Mouse (Mus musculus): ENCODE measurements at regions not wholly inside any gene's neighbourhood (a gene's known extent, or its start where the extent isn't known, plus 50 kb on each side); places are given as distances from the start of the nearest gene placed in this dataset.

DNA sequence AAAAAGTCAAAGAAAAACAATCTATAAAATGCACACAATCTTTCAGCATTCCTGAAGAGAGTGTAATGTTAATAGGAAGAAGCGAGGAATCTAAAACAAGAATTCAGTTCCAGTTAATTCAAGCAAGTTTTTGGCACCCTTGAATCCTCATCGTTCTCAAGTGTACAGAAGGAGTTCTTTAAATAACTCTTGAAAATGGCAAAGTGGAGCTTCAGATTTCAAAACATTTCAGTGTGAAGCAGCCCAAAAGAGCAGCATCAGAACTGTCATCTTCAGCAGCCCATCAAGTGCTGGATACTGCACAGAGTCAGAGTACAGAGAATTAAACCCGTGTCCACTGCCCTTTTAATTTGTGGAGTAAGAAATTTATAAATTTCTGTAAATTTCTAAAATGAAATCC lies 311.8 kb upstream of the Dmac1 start:
- 81% methylated on average over 3 of the region's 3 CpGs for WGBS
- Histone ChIP-seq H3K27ac (ENCODE audit: low read depth, low read length) (no peak overlapping the region), H3K4me2 (ENCODE audit: low read depth, low read length, poor library complexity, severe bottlenecking) (no peak overlapping the region), H3K4me3 (ENCODE audit: low read depth, low read length) (no peak overlapping the region), H3K36me3 (ENCODE audit: insufficient read depth, low read length) (no peaks in the 10 kb centered on the region), H3K4me1 (ENCODE audit: insufficient read depth, low read length) (no peaks in the 10 kb centered on the region), H3K9ac (replicated peaks; ENCODE audit: low read length, poor library complexity, severe bottlenecking) (no peak overlapping the region), H3K27me3 (ENCODE audit: insufficient read depth, low read length) (no peaks in the 10 kb centered on the region), H3K9me3 (ENCODE audit: low read length) (peaks cover 7% of the 10 kb centered on the region; the same call in 1 of the 2 replicates)
- no peak for DNase-seq (ENCODE audit: low spot score)
- ATAC-seq (ENCODE audit: low FRiP score) = no peak
- TF ChIP-seq CTCF (IDR thresholded peaks at IDR 0.05) = no peak

DNA sequence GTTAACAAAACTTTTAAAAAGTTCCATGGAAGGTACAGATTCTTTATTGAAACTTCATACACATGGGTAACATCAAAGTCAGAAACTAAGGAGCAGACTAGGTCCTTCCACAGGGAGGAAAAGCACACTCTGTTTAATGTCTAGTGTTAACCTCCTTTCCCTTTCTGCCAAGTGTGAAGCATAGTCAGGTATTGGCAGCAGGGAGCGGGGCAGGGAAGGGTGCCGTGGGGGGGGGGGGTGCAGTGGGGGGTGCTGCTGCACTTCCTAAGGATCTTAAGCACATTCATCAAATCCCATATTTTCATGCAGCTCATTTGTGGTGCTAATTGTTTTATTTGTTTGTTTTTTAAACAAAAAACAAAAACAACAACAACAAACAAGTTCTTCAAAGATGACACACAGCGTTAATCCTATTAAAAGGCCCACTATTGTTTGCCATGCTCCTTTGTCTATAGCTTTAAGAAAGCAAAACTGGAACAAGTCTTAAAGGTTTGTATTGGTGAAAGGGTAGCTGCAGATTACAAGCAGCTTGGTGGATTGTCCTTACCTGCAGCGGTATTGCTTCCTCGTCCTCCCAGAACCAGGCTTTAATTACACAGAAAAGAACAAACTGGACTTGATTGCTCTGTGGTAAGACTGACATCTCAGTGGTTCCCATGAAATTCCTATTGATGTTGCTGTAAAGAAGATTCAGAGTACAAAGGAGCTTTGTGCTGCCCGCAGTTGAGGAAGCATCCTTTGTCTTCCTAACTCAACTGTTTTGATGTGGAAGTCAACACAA lies 310.2 kb upstream of the Dmac1 start:
- no peaks in the 10 kb centered on the region for H3K9me3 ChIP-seq (ENCODE audit: low read length)
- WGBS = 24% methylated on average over 6 of the region's 6 CpGs
- no peak for DNase-seq (ENCODE audit: low spot score)
- H3K27me3 ChIP-seq (ENCODE audit: insufficient read depth, low read length) = no peaks in the 10 kb centered on the region
- H3K4me3 ChIP-seq (ENCODE audit: low read depth, low read length) = no peak overlapping the region
- H3K27ac ChIP-seq (ENCODE audit: low read depth, low read length) = no peak overlapping the region
- H3K9ac ChIP-seq (replicated peaks; ENCODE audit: low read length, poor library complexity, severe bottlenecking) = no peak overlapping the region
- no peaks in the 10 kb centered on the region for H3K36me3 ChIP-seq (ENCODE audit: insufficient read depth, low read length)
- no peak for ATAC-seq (ENCODE audit: low FRiP score)
- no peak overlapping the region for H3K4me2 ChIP-seq (ENCODE audit: low read depth, low read length, poor library complexity, severe bottlenecking)
- no peak for TF ChIP-seq CTCF (IDR thresholded peaks at IDR 0.05)
- no peaks in the 10 kb centered on the region for H3K4me1 ChIP-seq (ENCODE audit: insufficient read depth, low read length)

DNA sequence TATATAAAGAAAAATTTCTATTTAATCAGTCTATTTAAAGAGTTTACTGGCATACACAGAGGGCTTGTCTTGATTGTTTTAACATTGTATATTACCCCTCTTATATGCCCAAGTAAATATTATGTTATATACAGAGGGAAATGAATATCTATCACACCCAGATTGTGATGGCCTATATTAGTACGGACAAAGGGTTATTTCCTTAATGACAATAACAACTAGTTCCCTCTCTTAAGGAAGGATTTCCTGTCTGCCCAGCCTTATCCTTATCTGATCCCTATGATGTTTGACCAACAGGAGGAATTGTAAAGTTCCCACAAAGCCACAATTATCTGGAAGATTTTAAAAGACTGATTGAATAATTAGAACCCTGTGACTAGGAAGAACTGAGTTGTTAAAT lies 301.8 kb upstream of the Dmac1 start:
- Histone ChIP-seq H3K9ac (replicated peaks; ENCODE audit: low read length, poor library complexity, severe bottlenecking) (no peak overlapping the region), H3K4me2 (ENCODE audit: low read depth, low read length, poor library complexity, severe bottlenecking) (no peak overlapping the region)
- 82% methylated on average over 1 of the region's 1 CpGs for WGBS

DNA sequence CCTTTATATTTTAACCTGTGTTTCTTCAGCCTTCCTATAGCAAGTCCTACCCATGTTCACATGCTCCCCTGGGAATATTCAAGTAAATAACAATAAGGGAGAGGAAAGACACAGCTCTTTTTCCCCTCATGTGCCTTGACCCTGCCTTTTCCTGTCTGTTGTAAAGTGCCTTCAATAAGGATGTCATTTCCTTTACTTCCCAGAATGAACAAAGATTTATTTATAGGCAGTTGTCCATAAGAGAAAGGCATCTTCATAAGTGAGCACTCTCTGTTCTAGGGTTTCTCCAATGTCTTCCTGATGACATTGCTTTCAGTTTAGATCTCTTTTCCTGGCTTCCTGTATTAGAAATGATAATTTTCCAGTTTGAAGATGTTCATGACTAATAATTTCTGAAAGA lies 294.5 kb upstream of the Dmac1 start:
- Histone ChIP-seq H3K9ac (replicated peaks; ENCODE audit: low read length, poor library complexity, severe bottlenecking) (no peak overlapping the region), H3K4me3 (ENCODE audit: low read depth, low read length) (no peak overlapping the region), H3K4me2 (ENCODE audit: low read depth, low read length, poor library complexity, severe bottlenecking) (no peak overlapping the region), H3K4me1 (ENCODE audit: insufficient read depth, low read length) (no peaks in the 10 kb centered on the region), H3K9me3 (ENCODE audit: low read length) (no peaks in the 10 kb centered on the region), H3K27ac (ENCODE audit: low read depth, low read length) (no peak overlapping the region), H3K36me3 (ENCODE audit: insufficient read depth, low read length) (no peaks in the 10 kb centered on the region), H3K27me3 (ENCODE audit: insufficient read depth, low read length) (no peaks in the 10 kb centered on the region)
- DNase-seq (ENCODE audit: low spot score) (no peak), ATAC-seq (ENCODE audit: low FRiP score) (no peak)
- TF ChIP-seq CTCF (IDR thresholded peaks at IDR 0.05) = no peak

More for the DNA sequence above, 301.8 kb upstream of the Dmac1 start:
- no peak for TF ChIP-seq CTCF (IDR thresholded peaks at IDR 0.05)
- Histone ChIP-seq H3K27ac (ENCODE audit: low read depth, low read length) (no peak overlapping the region), H3K4me1 (ENCODE audit: insufficient read depth, low read length) (no peaks in the 10 kb centered on the region), H3K9me3 (ENCODE audit: low read length) (no peaks in the 10 kb centered on the region), H3K27me3 (ENCODE audit: insufficient read depth, low read length) (no peaks in the 10 kb centered on the region), H3K4me3 (ENCODE audit: low read depth, low read length) (no peak overlapping the region), H3K36me3 (ENCODE audit: insufficient read depth, low read length) (no peaks in the 10 kb centered on the region)
- DNase-seq (ENCODE audit: low spot score) (no peak), ATAC-seq (ENCODE audit: low FRiP score) (no peak)

DNA sequence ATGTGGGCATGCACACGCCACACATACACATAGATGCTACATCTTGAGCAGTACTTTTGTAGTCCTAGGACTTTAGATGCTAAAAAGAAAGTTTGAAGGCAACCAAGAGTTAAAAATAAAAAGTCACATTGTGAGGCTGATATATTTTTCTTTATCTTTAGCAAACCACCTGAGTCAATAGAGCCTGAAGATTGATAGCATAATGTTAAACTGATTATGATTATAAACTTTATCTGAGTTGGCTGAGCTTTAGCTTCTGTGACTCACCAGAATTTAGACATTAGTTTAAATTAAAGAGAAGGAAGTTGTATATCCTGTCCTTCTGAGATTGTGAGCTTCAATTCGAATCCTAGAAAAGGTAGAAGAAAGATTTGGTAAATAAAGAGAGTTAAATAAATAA lies 289.5 kb upstream of the Dmac1 start:
- no peak overlapping the region for H3K4me3 ChIP-seq (ENCODE audit: low read depth, low read length)
- 81% methylated on average over 2 of the region's 2 CpGs for WGBS
- ATAC-seq (ENCODE audit: low FRiP score) (no peak), DNase-seq (ENCODE audit: low spot score) (no peak)
- no peak overlapping the region for H3K27ac ChIP-seq (ENCODE audit: low read depth, low read length)
- H3K4me1 ChIP-seq (ENCODE audit: insufficient read depth, low read length) = no peaks in the 10 kb centered on the region
- H3K36me3 ChIP-seq (ENCODE audit: insufficient read depth, low read length) = no peaks in the 10 kb centered on the region
- H3K4me2 ChIP-seq (ENCODE audit: low read depth, low read length, poor library complexity, severe bottlenecking) = no peak overlapping the region
- H3K9ac ChIP-seq (replicated peaks; ENCODE audit: low read length, poor library complexity, severe bottlenecking) = no peak overlapping the region
- no peaks in the 10 kb centered on the region for H3K27me3 ChIP-seq (ENCODE audit: insufficient read depth, low read length)
- TF ChIP-seq CTCF (IDR thresholded peaks at IDR 0.05) = no peak
- H3K9me3 ChIP-seq (ENCODE audit: low read length) = no peaks in the 10 kb centered on the region

DNA sequence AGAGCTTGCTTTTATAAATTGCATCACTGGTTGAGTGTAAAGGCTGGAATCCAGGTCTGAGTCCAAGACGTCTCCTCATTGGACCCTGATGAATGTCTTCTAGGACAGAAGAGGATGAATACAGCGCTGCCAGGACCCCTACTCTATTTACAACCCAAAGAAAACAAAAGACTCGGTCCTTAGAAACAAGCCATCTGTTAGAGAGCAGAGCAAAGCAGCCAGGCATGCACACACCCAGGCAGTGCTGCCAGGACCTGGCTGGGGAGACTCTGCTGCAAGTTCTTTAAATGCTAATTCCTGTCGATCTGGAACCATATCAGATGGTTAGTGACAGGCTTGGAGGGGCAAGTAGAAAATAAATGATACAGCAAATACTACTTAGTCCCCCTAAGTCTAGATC lies 284.4 kb upstream of the Dmac1 start:
- no peak overlapping the region for H3K27ac ChIP-seq (ENCODE audit: low read depth, low read length)
- 12% methylated on average over 4 of the region's 4 CpGs for WGBS
- DNase-seq (ENCODE audit: low spot score) = peak; percentile 84
- TF ChIP-seq CTCF (IDR thresholded peaks at IDR 0.05) = no peak
- H3K4me2 ChIP-seq (ENCODE audit: low read depth, low read length, poor library complexity, severe bottlenecking) = no peak overlapping the region
- no peak overlapping the region for H3K4me3 ChIP-seq (ENCODE audit: low read depth, low read length)
- H3K9me3 ChIP-seq (ENCODE audit: low read length) = no peaks in the 10 kb centered on the region
- H3K36me3 ChIP-seq (ENCODE audit: insufficient read depth, low read length) = no peaks in the 10 kb centered on the region
- H3K9ac ChIP-seq (replicated peaks; ENCODE audit: low read length, poor library complexity, severe bottlenecking) = no peak overlapping the region
- H3K27me3 ChIP-seq (ENCODE audit: insufficient read depth, low read length) = no peaks in the 10 kb centered on the region
- ATAC-seq (ENCODE audit: low FRiP score) = peak; percentile 74
- no peaks in the 10 kb centered on the region for H3K4me1 ChIP-seq (ENCODE audit: insufficient read depth, low read length)
